Mouse (Mus musculus): Measurements from ENCODE around the gene Ccnc. TPM values are rescaled to one million over a fixed set of nuclear protein-coding genes. Genes with fewer than 3 reads are reported as not detected.

The Ccnc gene
- polyA plus RNA-seq, 1 experiment from 2014 or later, result 67.1 TPM

GRCm38 (mm10) chr4:21745723-21746122 is 18.2 kb downstream of the Ccnc start:
- H3K4me1 ChIP-seq, result no peaks in the 10 kb centered on the region
- no peak for ATAC-seq (ENCODE audit: low FRiP score)

GRCm38 (mm10) chr4:21755123-21755789 is 27.8 kb downstream of the Ccnc start:
- ATAC-seq (ENCODE audit: low FRiP score), result no peak

More at GRCm38 (mm10) chr4:21745723-21746122, 18.2 kb downstream of the Ccnc start:
- Histone ChIP-seq H3K4me3 (replicated peaks) (no peak overlapping the region), H3K9me3 (replicated peaks) (no peaks in the 10 kb centered on the region), H3K9ac (replicated peaks) (no peak overlapping the region), H3K36me3 (peaks cover 32% of the 10 kb centered on the region), H3K27me3 (replicated peaks) (no peaks in the 10 kb centered on the region), H3K4me2 (no peak overlapping the region), H3K27ac (replicated peaks) (no peak overlapping the region)
- WGBS, result 82% methylated on average over 5 of the region's 5 CpGs

GRCm38 (mm10) chr4:21758860-21759259 is 31.4 kb downstream of the Ccnc start:
- no peak for ATAC-seq (ENCODE audit: low FRiP score)
- no peak overlapping the region for H3K4me3 ChIP-seq (replicated peaks)
- 53% methylated on average over 1 of the region's 1 CpGs for WGBS
- H3K27me3 ChIP-seq (replicated peaks), result no peaks in the 10 kb centered on the region
- H3K27ac ChIP-seq (replicated peaks), result no peak overlapping the region
- no peaks in the 10 kb centered on the region for H3K4me1 ChIP-seq
- no peaks in the 10 kb centered on the region for H3K9me3 ChIP-seq (replicated peaks)
- no peak overlapping the region for H3K4me2 ChIP-seq
- H3K36me3 ChIP-seq, result peaks cover 9% of the 10 kb centered on the region
- H3K9ac ChIP-seq (replicated peaks), result no peak overlapping the region

More at GRCm38 (mm10) chr4:21755123-21755789, 27.8 kb downstream of the Ccnc start:
- H3K9ac ChIP-seq (replicated peaks), result no peak overlapping the region
- no peak overlapping the region for H3K4me3 ChIP-seq (replicated peaks)
- H3K36me3 ChIP-seq, result peaks cover 12% of the 10 kb centered on the region
- H3K27me3 ChIP-seq (replicated peaks), result no peaks in the 10 kb centered on the region
- H3K27ac ChIP-seq (replicated peaks), result no peak overlapping the region
- no peaks in the 10 kb centered on the region for H3K9me3 ChIP-seq (replicated peaks)
- H3K4me2 ChIP-seq, result no peak overlapping the region
- H3K4me1 ChIP-seq, result no peaks in the 10 kb centered on the region
- WGBS, result 78% methylated on average over 4 of the region's 4 CpGs

- H3K4me1 ChIP-seq, result peaks cover 4% of the 10 kb centered on the region; the same call in 1 of the 2 replicates
- H3K9me3 ChIP-seq (replicated peaks), result no peaks in the 10 kb centered on the region
- no peak for ATAC-seq (ENCODE audit: low FRiP score)
- peaks cover 9% of the 10 kb centered on the region for H3K36me3 ChIP-seq
- no peak overlapping the region for H3K4me3 ChIP-seq (replicated peaks)
- 88% methylated on average over 9 of the region's 9 CpGs for WGBS
- H3K4me2 ChIP-seq, result no peak overlapping the region
- H3K9ac ChIP-seq (replicated peaks), result no peak overlapping the region
- no peak overlapping the region for H3K27ac ChIP-seq (replicated peaks)
- H3K27me3 ChIP-seq (replicated peaks), result no peaks in the 10 kb centered on the region
Observed at GRCm38 (mm10) chr4:21761416-21762160, 34.1 kb downstream of the Ccnc start.

- 84% methylated on average over 4 of the region's 4 CpGs for WGBS
- no peaks in the 10 kb centered on the region for H3K9me3 ChIP-seq (replicated peaks)
- H3K4me1 ChIP-seq, result peaks cover 4% of the 10 kb centered on the region; the same call in 1 of the 2 replicates
- H3K4me2 ChIP-seq, result no peak overlapping the region
- no peaks in the 10 kb centered on the region for H3K27me3 ChIP-seq (replicated peaks)
- no peak overlapping the region for H3K27ac ChIP-seq (replicated peaks)
- no peak overlapping the region for H3K9ac ChIP-seq (replicated peaks)
- ATAC-seq (ENCODE audit: low FRiP score), result no peak
- H3K4me3 ChIP-seq (replicated peaks), result no peak overlapping the region
- H3K36me3 ChIP-seq, result peaks cover 6% of the 10 kb centered on the region
Observed at GRCm38 (mm10) chr4:21763827-21764226, 36.3 kb downstream of the Ccnc start.

- ATAC-seq (ENCODE audit: low FRiP score), result peak; percentile 70
- Histone ChIP-seq H3K36me3 (no peaks in the 10 kb centered on the region), H3K4me3 (replicated peaks) (peak overlapping the region; percentile 52), H3K27ac (replicated peaks) (peak overlapping the region; percentile 65), H3K4me2 (peak overlapping the region; percentile 69), H3K27me3 (replicated peaks) (no peaks in the 10 kb centered on the region), H3K9me3 (replicated peaks) (no peaks in the 10 kb centered on the region), H3K4me1 (peaks cover 4% of the 10 kb centered on the region; the same call in 1 of the 2 replicates), H3K9ac (replicated peaks) (peak overlapping the region; percentile 52)
- 17% methylated on average over 14 of the region's 14 CpGs for WGBS
Observed at GRCm38 (mm10) chr4:21766171-21766862, 38.8 kb downstream of the Ccnc start.

- Histone ChIP-seq H3K27ac (replicated peaks) (peak within 1 kb of the TSS; percentile 65), H3K27me3 (replicated peaks) (no peaks in the 10 kb centered on the region), H3K9ac (replicated peaks) (peak within 1 kb of the TSS; percentile 52), H3K4me1 (peaks cover 4% of the 10 kb centered on the region; the same call in 1 of the 2 replicates), H3K36me3 (no peaks in the 10 kb centered on the region), H3K9me3 (replicated peaks) (no peaks in the 10 kb centered on the region), H3K4me3 (replicated peaks) (peak within 1 kb of the TSS; percentile 52), H3K4me2 (peak within 1 kb of the TSS; percentile 69)
- 1% methylated on average over 17 of the region's 17 CpGs for WGBS
- peak; percentile 96 for ATAC-seq (ENCODE audit: low FRiP score)
Observed at GRCm38 (mm10) chr4:21766863-21767304, 39.4 kb downstream of the Ccnc start, which contains the start of the genes Usp45 and Tstd3. TSS of gene Usp45 (plus strand) at chr4:21767156. TSS of gene Tstd3 (minus strand) at chr4:21767212.

- H3K9ac ChIP-seq (replicated peaks), result no peak overlapping the region
- WGBS, result 81% methylated on average over 1 of the region's 1 CpGs
- no peak for ATAC-seq (ENCODE audit: low FRiP score)
- no peak overlapping the region for H3K27ac ChIP-seq (replicated peaks)
- no peak overlapping the region for H3K4me2 ChIP-seq
- H3K4me3 ChIP-seq (replicated peaks), result no peak overlapping the region
- no peaks in the 10 kb centered on the region for H3K27me3 ChIP-seq (replicated peaks)
- no peaks in the 10 kb centered on the region for H3K36me3 ChIP-seq
- H3K9me3 ChIP-seq (replicated peaks), result no peaks in the 10 kb centered on the region
- H3K4me1 ChIP-seq, result peaks cover 3% of the 10 kb centered on the region; the same call in 1 of the 2 replicates
Observed at GRCm38 (mm10) chr4:21771064-21771463, 43.6 kb downstream of the Ccnc start.

- H3K4me3 ChIP-seq (replicated peaks), result no peak overlapping the region
- no peak for ATAC-seq (ENCODE audit: low FRiP score)
- no peak overlapping the region for H3K4me2 ChIP-seq
- H3K27ac ChIP-seq (replicated peaks), result no peak overlapping the region
- no peaks in the 10 kb centered on the region for H3K36me3 ChIP-seq
- H3K27me3 ChIP-seq (replicated peaks), result no peaks in the 10 kb centered on the region
- no peak overlapping the region for H3K9ac ChIP-seq (replicated peaks)
- H3K4me1 ChIP-seq, result peaks cover 3% of the 10 kb centered on the region
- no peaks in the 10 kb centered on the region for H3K9me3 ChIP-seq (replicated peaks)
- WGBS, result 96% methylated on average over 1 of the region's 1 CpGs
Observed at GRCm38 (mm10) chr4:21772306-21772705, 44.8 kb downstream of the Ccnc start.

- peaks cover 9% of the 10 kb centered on the region for H3K4me1 ChIP-seq
- H3K4me2 ChIP-seq, result peak overlapping the region; percentile 78
- no peaks in the 10 kb centered on the region for H3K27me3 ChIP-seq (replicated peaks)
- no peaks in the 10 kb centered on the region for H3K9me3 ChIP-seq (replicated peaks)
- H3K36me3 ChIP-seq, result peaks cover 3% of the 10 kb centered on the region; the same call in 1 of the 2 replicates
- WGBS, result under 1% methylated on average over 44 of the region's 46 CpGs
- peak overlapping the region; percentile 92 for H3K9ac ChIP-seq (replicated peaks)
- peak overlapping the region; percentile 76 for H3K27ac ChIP-seq (replicated peaks)
- peak; percentile 99 for ATAC-seq (ENCODE audit: low FRiP score)
- H3K4me3 ChIP-seq (replicated peaks), result peak overlapping the region; percentile 82
Observed at GRCm38 (mm10) chr4:21776091-21776945, 48.8 kb downstream of the Ccnc start.

GRCm38 (mm10) chr4:21776946-21777265 is 49.4 kb downstream of the Ccnc start:
- H3K4me2 ChIP-seq, result peak overlapping the region; percentile 78
- H3K9ac ChIP-seq (replicated peaks), result peak overlapping the region; percentile 92
- peak overlapping the region; percentile 82 for H3K4me3 ChIP-seq (replicated peaks)
- WGBS, result 9% methylated on average over 9 of the region's 9 CpGs
- peaks cover 9% of the 10 kb centered on the region for H3K36me3 ChIP-seq
- H3K9me3 ChIP-seq (replicated peaks), result no peaks in the 10 kb centered on the region
- no peak for ATAC-seq (ENCODE audit: low FRiP score)
- no peaks in the 10 kb centered on the region for H3K27me3 ChIP-seq (replicated peaks)
- no peak overlapping the region for H3K27ac ChIP-seq (replicated peaks)
- peaks cover 9% of the 10 kb centered on the region for H3K4me1 ChIP-seq

Measured in neural tube, embryonic 15.5 days (tissue).